Mouse (Mus musculus): ENCODE measurements around the gene Slc35f1. TPM values are rescaled to one million over a fixed set of nuclear protein-coding genes. Genes with fewer than 3 reads are reported as not detected.

The Slc35f1 gene
- total RNA-seq, 2 experiments from 2014 or later, result 1.6 to 2.2 TPM

GRCm38 (mm10) chr10:53102423-53102822 is 412.1 kb downstream of the Slc35f1 start:
- no peak for DNase-seq

GRCm38 (mm10) chr10:53115028-53115427 is 424.7 kb downstream of the Slc35f1 start:
- DNase-seq, result peak; percentile 84

- peak; percentile 3 for DNase-seq
Measured at GRCm38 (mm10) chr10:53115673-53116398, 425.5 kb downstream of the Slc35f1 start.

- DNase-seq, result no peak
Measured at GRCm38 (mm10) chr10:53120608-53121007, 430.3 kb downstream of the Slc35f1 start.

- DNase-seq, result no peak
Measured at GRCm38 (mm10) chr10:53124365-53124764, 434.0 kb downstream of the Slc35f1 start.

- DNase-seq, result no peak
Measured at GRCm38 (mm10) chr10:53132707-53133106, 442.4 kb downstream of the Slc35f1 start.

- DNase-seq, result no peak
Measured at GRCm38 (mm10) chr10:53150321-53150720, 460.0 kb downstream of the Slc35f1 start.

- no peak for DNase-seq
Measured at GRCm38 (mm10) chr10:53150916-53151315, 460.6 kb downstream of the Slc35f1 start.

GRCm38 (mm10) chr10:53156374-53156773 is 466.0 kb downstream of the Slc35f1 start:
- no peak for DNase-seq

- DNase-seq, result no peak
Measured at GRCm38 (mm10) chr10:53157740-53158139, 467.4 kb downstream of the Slc35f1 start.

Measured in adrenal gland, postnatal 10 days (tissue).